In the genomic region with DNA sequence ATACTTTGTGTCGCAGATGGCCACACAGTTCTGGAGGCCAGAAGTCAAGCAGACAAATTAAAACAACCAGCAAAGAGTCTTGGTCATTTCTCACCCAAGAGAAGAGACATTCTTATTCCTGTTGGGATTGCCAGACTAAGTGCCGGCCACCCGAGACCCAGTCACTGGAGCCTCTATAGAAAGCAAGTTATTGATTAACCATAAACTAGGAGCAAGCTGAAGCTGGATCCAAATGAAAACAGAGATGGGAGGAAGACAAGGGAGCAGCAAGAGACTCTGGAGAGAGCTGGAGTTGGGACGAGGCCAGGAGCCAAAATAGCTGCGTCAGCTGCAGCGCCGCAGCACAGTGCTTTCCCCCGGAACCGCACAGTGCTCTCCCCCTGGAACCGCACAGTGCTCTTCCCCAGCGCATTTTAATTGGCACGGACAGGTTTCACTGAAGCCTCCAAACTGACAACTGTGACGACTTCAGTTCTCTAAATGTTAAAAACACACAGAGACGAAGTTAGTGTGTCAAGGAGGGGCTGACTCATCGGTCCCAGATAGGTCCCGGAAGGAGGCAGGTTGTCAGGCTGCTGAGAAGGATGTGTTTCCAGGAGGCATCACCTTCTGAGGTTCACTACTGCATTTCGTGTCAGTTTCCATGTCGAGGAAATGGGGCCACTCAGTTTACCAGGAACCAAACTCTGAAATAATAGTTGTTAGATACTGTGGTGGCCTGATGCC, we compare ENCODE assay signal across 14 mouse cellular contexts.
A peak's percentile ranks its signal among the peaks of the same experiment; 100 is the strongest.
DNase-seq lines count a peak whose midpoint lies in the region; ATAC-seq and TF ChIP-seq lines count a peak whose summit lies in the region.
"Had no signal": no experiment of that assay in that cellular context is flagged by ENCODE, and none has a peak within 500 bp of the region (broad histone marks: within the 10 kb centered on the region; RNA-seq: fewer than 3 reads in every experiment).

No protein-coding gene starts in this region.

- no peaks in the 10 kb centered on the region for H3K9me3 ChIP-seq in intestine, embryonic 15.5 days
- H3K9me3 ChIP-seq in neural tube, embryonic 15.5 days (replicated peaks), result no peaks in the 10 kb centered on the region
- H3K9me3 ChIP-seq: embryonic facial prominence, embryonic 12.5 days; limb, embryonic 15.5 days; stomach, embryonic 15.5 days had no signal

- no peak overlapping the region for H3K9ac ChIP-seq in intestine, embryonic 15.5 days
- no peak overlapping the region for H3K9ac ChIP-seq in neural tube, embryonic 15.5 days (replicated peaks)
- H3K9ac ChIP-seq: embryonic facial prominence, embryonic 12.5 days; limb, embryonic 15.5 days; stomach, embryonic 15.5 days had no signal

- peak; percentile 21 to 30 for DNase-seq in cerebellum, adult 2 months
- no peak for DNase-seq in cerebellum, adult 9-10 months
- DNase-seq in left cerebral cortex, adult 2 months (ENCODE audit: extremely low spot score in 1 of 2, low spot score in 2 of 2), result peak in 1 of 2 experiments; percentile 20
- no peak for DNase-seq in left cerebral cortex, adult 8-10 months (ENCODE audit: low spot score in 2 of 2)
- DNase-seq in ovary, postnatal 36 days (ENCODE audit: low spot score), result no peak
- DNase-seq in layer of hippocampus, adult 11-12 months (ENCODE audit: low spot score), result no peak
- DNase-seq: heart, adult 18-20 months had no signal

- intact Hi-C loops in left cerebral cortex, adult 2 months (cut with DNase I), result no loop called here

- H3K4me3 ChIP-seq in cerebellum, adult 2 months (replicated peaks; ENCODE audit: insufficient read depth, low read depth, low read length), result peak overlapping the region; percentile 21
- H3K4me3 ChIP-seq in left cerebral cortex, adult 2 months, result 0 out of 2 replicates have a peak overlapping the region, but pooled peaks have one; percentile 9
- no peak overlapping the region for H3K4me3 ChIP-seq in intestine, embryonic 15.5 days (replicated peaks)
- H3K4me3 ChIP-seq in neural tube, embryonic 15.5 days (replicated peaks), result no peak overlapping the region
- H3K4me3 ChIP-seq: embryonic facial prominence, embryonic 12.5 days; limb, embryonic 15.5 days; megakaryocyte, embryonic 14.5 days; stomach, embryonic 15.5 days had no signal

- H3K4me2 ChIP-seq in intestine, embryonic 15.5 days (replicated peaks), result peak overlapping the region; percentile 23; the same call in 1 of the 2 replicates
- H3K4me2 ChIP-seq in neural tube, embryonic 15.5 days, result peak overlapping the region; percentile 19
- H3K4me2 ChIP-seq: embryonic facial prominence, embryonic 12.5 days; limb, embryonic 15.5 days; stomach, embryonic 15.5 days had no signal

- TF ChIP-seq CTCF in cerebellum, adult 2 months (IDR thresholded peaks at IDR 0.05; ENCODE audit: borderline replicate concordance, insufficient read depth, low read depth, low read length), result no peak
- no peak for TF ChIP-seq CTCF in left cerebral cortex, adult 2 months (IDR thresholded peaks at IDR 0.05)

- H3K36me3 ChIP-seq in intestine, embryonic 15.5 days, result no peaks in the 10 kb centered on the region
- no peaks in the 10 kb centered on the region for H3K36me3 ChIP-seq in neural tube, embryonic 15.5 days
- H3K36me3 ChIP-seq: embryonic facial prominence, embryonic 12.5 days; limb, embryonic 15.5 days; stomach, embryonic 15.5 days had no signal

- ATAC-seq in intestine, embryonic 15.5 days, result no peak
- ATAC-seq in neural tube, embryonic 15.5 days (ENCODE audit: low FRiP score), result no peak; the same call in 1 of the 2 replicates
- ATAC-seq: inflammation-experienced regulatory T-cells, adult 6 months had no signal

- TF ChIP-seq POLR2A in cerebellum, adult 2 months (IDR thresholded peaks at IDR 0.05; ENCODE audit: borderline replicate concordance, insufficient read depth, low read length), result no peak

- H3K27ac ChIP-seq in cerebellum, adult 2 months (ENCODE audit: insufficient read depth, low read length), result no peak overlapping the region
- H3K27ac ChIP-seq in left cerebral cortex, adult 2 months, result no peak overlapping the region
- H3K27ac ChIP-seq in intestine, embryonic 15.5 days, result no peak overlapping the region
- H3K27ac ChIP-seq in neural tube, embryonic 15.5 days (replicated peaks), result no peak overlapping the region
- H3K27ac ChIP-seq: embryonic facial prominence, embryonic 12.5 days; limb, embryonic 15.5 days; stomach, embryonic 15.5 days had no signal

- peaks cover 10% of the 10 kb centered on the region for H3K4me1 ChIP-seq in cerebellum, adult 2 months (ENCODE audit: control insufficient read depth, insufficient read depth, low read length)
- H3K4me1 ChIP-seq in intestine, embryonic 15.5 days (replicated peaks), result 0 out of 2 replicates have a peak, but pooled peaks cover 3% of the 10 kb centered on the region
- peaks cover 9% of the 10 kb centered on the region for H3K4me1 ChIP-seq in neural tube, embryonic 15.5 days
- H3K4me1 ChIP-seq: embryonic facial prominence, embryonic 12.5 days; limb, embryonic 15.5 days; megakaryocyte, embryonic 14.5 days; stomach, embryonic 15.5 days had no signal

- H3K27me3 ChIP-seq in cerebellum, adult 2 months (ENCODE audit: control insufficient read depth, insufficient read depth, low read length), result no peaks in the 10 kb centered on the region
- no peaks in the 10 kb centered on the region for H3K27me3 ChIP-seq in intestine, embryonic 15.5 days (replicated peaks)
- H3K27me3 ChIP-seq in neural tube, embryonic 15.5 days (replicated peaks), result no peaks in the 10 kb centered on the region
- H3K27me3 ChIP-seq: embryonic facial prominence, embryonic 12.5 days; limb, embryonic 15.5 days; megakaryocyte, embryonic 14.5 days; stomach, embryonic 15.5 days had no signal

- 30% methylated on average over 18 of the region's 18 CpGs for WGBS in cerebellum, adult 2 months
- 56% methylated on average over 18 of the region's 18 CpGs for WGBS in intestine, embryonic 15.5 days
- WGBS in neural tube, embryonic 15.5 days, result 51% methylated on average over 18 of the region's 18 CpGs

Comparison
In these comparisons a context has a peak if more than half of its experiments do, and no peak if none do; other contexts are left out.
1. DNase-seq: peak in cerebellum, adult 2 months (2 of 2); none in cerebellum, adult 9-10 months (single experiment), left cerebral cortex, adult 8-10 months (0 of 2), ovary, postnatal 36 days (single experiment) and layer of hippocampus, adult 11-12 months (single experiment).
2. H3K4me3 ChIP-seq: peak in cerebellum, adult 2 months (single experiment) and left cerebral cortex, adult 2 months (single experiment); none in intestine, embryonic 15.5 days (single experiment) and neural tube, embryonic 15.5 days (single experiment).